Mouse (Mus musculus) inflammation-experienced regulatory T-cells, adult 6 months (primary cell): Measurements from ENCODE around the gene Olfr867. TPM values are rescaled to one million over a fixed set of nuclear protein-coding genes. Genes with fewer than 3 reads are reported as not detected.

Experiments used
- ATAC-seq: one replicate; pipeline ENCODE4 v1.8.0; 2017
- polyA plus RNA-seq, 3 experiments: library from polyadenylated mRNA; unstranded; fragments of 100-300 nt; shearing (Covaris generic); gene quantifications; one replicate each; pipeline ENCODE4 v1.2.1; 2017

The Olfr867 gene
- polyA plus RNA-seq: not detected

GRCm38 (mm10) chr9:20057462-20057861 lies at the start of gene Olfr867:
Gene Olfr867, minus strand, starts transcription at chr9:20057562.
- no peak for ATAC-seq

- no peak for ATAC-seq
Observed at GRCm38 (mm10) chr9:20098326-20098725, 41.0 kb upstream of the Olfr867 start, which contains the start of gene Olfr868. Gene Olfr868, plus strand, starts transcription at chr9:20098626.

GRCm38 (mm10) chr9:20073523-20074177 lies 16.3 kb upstream of the Olfr867 start:
- ATAC-seq: no peak

GRCm38 (mm10) chr9:20071291-20071690 lies 13.9 kb upstream of the Olfr867 start:
- no peak for ATAC-seq

- ATAC-seq: no peak
Observed at GRCm38 (mm10) chr9:20070236-20070635, 12.9 kb upstream of the Olfr867 start.

- no peak for ATAC-seq
Observed at GRCm38 (mm10) chr9:20047964-20048363, 9.4 kb downstream of the Olfr867 start.

- no peak for ATAC-seq
Observed at GRCm38 (mm10) chr9:20027935-20028334, 29.4 kb downstream of the Olfr867 start, which contains the start of gene Olfr866. Gene Olfr866, minus strand, starts transcription at chr9:20028035.

Other genes with a start within 250 kb of the Olfr867 start
- gene Olfr860, start 207.8 kb downstream of the Olfr867 start, polyA plus RNA-seq: not detected
- gene Olfr862, start 169.6 kb downstream of the Olfr867 start, polyA plus RNA-seq: under 1 TPM in 1 of 3 experiments, not detected in 2; 0.24 TPM
- gene Olfr77, start 140.7 kb downstream of the Olfr867 start, polyA plus RNA-seq: 1 to 10 TPM; 1.5 to 2.4 (median 1.9) TPM
- not detected for gene Olfr866, start 29.5 kb downstream of the Olfr867 start, polyA plus RNA-seq
- gene Olfr868, start 41.1 kb upstream of the Olfr867 start, polyA plus RNA-seq: not detected
- gene Olfr869, start 71.4 kb upstream of the Olfr867 start, polyA plus RNA-seq: not detected
- not detected for gene Olfr870, start 116.5 kb upstream of the Olfr867 start, polyA plus RNA-seq
- not detected for gene Olfr871, start 154.6 kb upstream of the Olfr867 start, polyA plus RNA-seq
- gene Olfr872, start 179.6 kb upstream of the Olfr867 start, polyA plus RNA-seq: not detected
- gene Olfr39, start 224.8 kb upstream of the Olfr867 start, polyA plus RNA-seq: not detected
- not detected for gene Olfr873, start 241.0 kb upstream of the Olfr867 start, polyA plus RNA-seq